Mouse (Mus musculus) CH12.LX (cell line): ENCODE measurements at regions not wholly inside any gene's neighbourhood (a gene's known extent, or its start where the extent isn't known, plus 50 kb on each side); places are given as distances from the start of the nearest gene placed in this dataset.

Source experiments
- DNase-seq: peaks from one replicate; pipeline ENCODE4 v3.0.0-alpha.2; 2013; ENCODE audit errors: extremely low read depth
- H3K27ac ChIP-seq: 2 replicates; pipeline ENCODE4 v1.5.1; 2012; ENCODE audit warnings: low read depth, mild to moderate bottlenecking, control low read depth, moderate library complexity; ENCODE audit not compliant: insufficient read depth
- H3K27me3 ChIP-seq: replicated peaks from 2 replicates; pipeline ENCODE3; 2012; ENCODE audit warnings: inconsistent platforms
- H3K36me3 ChIP-seq, 2 experiments: replicated peaks in 1 of 2; 2 replicates each; pipeline versions ENCODE3 to v1.6.1; 2012; ENCODE audit warnings: inconsistent platforms in 1 of 2, low read length in 1 of 2, mild to moderate bottlenecking in 1 of 2, mixed read lengths in 1 of 2, moderate library complexity in 1 of 2; ENCODE audit not compliant: control insufficient read depth in 1 of 2, insufficient read depth in 1 of 2
- H3K4me1 ChIP-seq, 2 experiments: 2 replicates each; pipeline ENCODE4 v1.6.1; 2012; ENCODE audit warnings: inconsistent platforms in 1 of 2, moderate library complexity in 1 of 2; ENCODE audit not compliant: insufficient read depth in 2 of 2, control insufficient read depth in 1 of 2
- H3K4me2 ChIP-seq: 2 replicates; pipeline ENCODE4 v1.6.1; 2012; ENCODE audit warnings: low read depth, mild to moderate bottlenecking, control low read depth; ENCODE audit not compliant: poor library complexity, insufficient read depth, severe bottlenecking
- H3K4me3 ChIP-seq, 3 experiments: fragments of 150-350 bp in 1 of 3; sonication (generic) in 1 of 3; replicated peaks in 1 of 3; 2 replicates each; pipeline versions ENCODE3 to v1.5.1; 2011 to 2012; ENCODE audit warnings: low read depth in 2 of 3, low read length in 2 of 3, mild to moderate bottlenecking in 2 of 3, moderate library complexity in 2 of 3, control low read depth in 1 of 3, improper control_type of control experiment in 1 of 3, inconsistent platforms in 1 of 3, mixed read lengths in 1 of 3; ENCODE audit not compliant: poor library complexity in 1 of 3
- H3K79me2 ChIP-seq: replicated peaks from 2 replicates; pipeline ENCODE4 v1.6.1; 2012; ENCODE audit warnings: mild to moderate bottlenecking, moderate library complexity; ENCODE audit not compliant: control insufficient read depth, poor library complexity, insufficient read depth, severe bottlenecking; ENCODE audit errors: extremely low read depth
- H3K9ac ChIP-seq: 2 replicates; pipeline ENCODE4 v1.6.1; 2012; ENCODE audit warnings: low read depth, mild to moderate bottlenecking, control low read depth, moderate library complexity; ENCODE audit not compliant: insufficient read depth
- H3K9me3 ChIP-seq: replicated peaks from 2 replicates; pipeline ENCODE3; 2012; ENCODE audit warnings: low read length, inconsistent platforms, mixed read lengths
- CHD1 ChIP-seq: IDR thresholded peaks from 2 replicates; pipeline ENCODE4 v1.6.1; 2012; ENCODE audit warnings: low read depth, low read length, improper control_type of control experiment, inconsistent platforms
- CHD2 ChIP-seq: IDR thresholded peaks from 2 replicates; pipeline ENCODE4 v1.6.1; 2011; ENCODE audit warnings: low read length, improper control_type of control experiment
- CTCF ChIP-seq, 2 experiments: IDR thresholded peaks in 1 of 2; conservative IDR thresholded peaks in 1 of 2; 2 replicates each; pipeline ENCODE4 v1.5.1; 2011 to 2012; ENCODE audit warnings: low read depth in 2 of 2, low read length in 2 of 2, improper control_type of control experiment in 1 of 2, inconsistent platforms in 1 of 2, mild to moderate bottlenecking in 1 of 2, moderate library complexity in 1 of 2
- E2F4 ChIP-seq: IDR thresholded peaks from 2 replicates; pipeline ENCODE4 v1.6.1; 2011; ENCODE audit warnings: low read depth, low read length, improper control_type of control experiment; ENCODE audit not compliant: insufficient replicate concordance
- GABPA ChIP-seq: IDR thresholded peaks from 2 replicates; pipeline ENCODE4 v1.6.1; 2012; ENCODE audit warnings: low read depth, low read length, improper control_type of control experiment, inconsistent platforms; ENCODE audit not compliant: insufficient replicate concordance
- JUND ChIP-seq: conservative IDR thresholded peaks from 2 replicates; pipeline ENCODE4 v1.6.1; 2011; ENCODE audit warnings: low read depth, low read length, improper control_type of control experiment
- MAFK ChIP-seq: IDR thresholded peaks from 2 replicates; pipeline ENCODE4 v1.6.1; 2011; ENCODE audit warnings: low read length, improper control_type of control experiment; ENCODE audit not compliant: insufficient replicate concordance
- MAX ChIP-seq: IDR thresholded peaks from 2 replicates; pipeline ENCODE4 v1.6.1; 2011; ENCODE audit warnings: low read length, improper control_type of control experiment
- MAZ ChIP-seq: IDR thresholded peaks from 2 replicates; pipeline ENCODE4 v1.6.1; 2012; ENCODE audit warnings: low read depth, mild to moderate bottlenecking, inconsistent platforms, low read length, improper control_type of control experiment, moderate library complexity
- MXI1 ChIP-seq: IDR thresholded peaks from 2 replicates; pipeline ENCODE4 v1.6.1; 2011; ENCODE audit warnings: mild to moderate bottlenecking, low read depth, low read length, improper control_type of control experiment
- MYC ChIP-seq: IDR thresholded peaks from 2 replicates; pipeline ENCODE4 v1.6.1; 2011; ENCODE audit warnings: low read depth, mild to moderate bottlenecking, improper control_type of control experiment, low read length
- NELFE ChIP-seq: IDR thresholded peaks from 2 replicates; pipeline ENCODE4 v1.6.1; 2011; ENCODE audit warnings: low read depth, low read length, improper control_type of control experiment
- NRF1 ChIP-seq: IDR thresholded peaks from 2 replicates; pipeline ENCODE4 v1.6.1; 2014; ENCODE audit warnings: low read depth, mild to moderate bottlenecking, inconsistent platforms, low read length, improper control_type of control experiment, moderate library complexity
- POLR2A ChIP-seq: IDR thresholded peaks from 2 replicates; pipeline ENCODE4 v1.6.1; 2011; ENCODE audit warnings: low read depth, mild to moderate bottlenecking, improper control_type of control experiment, low read length
- POLR2AphosphoS2 ChIP-seq: IDR thresholded peaks from 2 replicates; pipeline ENCODE4 v1.6.1; 2011; ENCODE audit warnings: low read depth, low read length, improper control_type of control experiment
- RAD21 ChIP-seq: IDR thresholded peaks from 2 replicates; pipeline ENCODE4 v1.6.1; 2011; ENCODE audit warnings: low read depth, mild to moderate bottlenecking, low read length, improper control_type of control experiment, moderate library complexity
- SIN3A ChIP-seq: IDR thresholded peaks from 2 replicates; pipeline ENCODE4 v1.6.1; 2012; ENCODE audit warnings: low read length, improper control_type of control experiment, inconsistent platforms
- UBTF ChIP-seq: IDR thresholded peaks from 2 replicates; pipeline ENCODE4 v1.6.1; 2012; ENCODE audit warnings: low read depth, mild to moderate bottlenecking, inconsistent platforms, low read length, improper control_type of control experiment, moderate library complexity
- USF1 ChIP-seq: IDR thresholded peaks from 2 replicates; pipeline ENCODE4 v1.6.1; 2014; ENCODE audit warnings: low read depth, mild to moderate bottlenecking, inconsistent platforms, low read length, improper control_type of control experiment
- ZNF384 ChIP-seq: IDR thresholded peaks from 2 replicates; pipeline ENCODE4 v1.6.1; 2012; ENCODE audit warnings: low read depth, low read length, improper control_type of control experiment, inconsistent platforms
- dilution Hi-C: fragments of 300-500 bp; cut with MboI; formaldehyde crosslinking; loops from 2 replicates; pipeline ENCODE4 v1.14.3; 2020; ENCODE audit warnings: low sequenced_read_pairs; ENCODE audit not compliant: extremely low pct_unique_long_range_greater_than_20kb, extremely low pct_ligation_motif_present
- in situ Hi-C: fragments of 300-500 bp; cut with MboI; formaldehyde crosslinking; loops from 3 replicates; pipeline ENCODE4 v1.14.3; 2019; ENCODE audit warnings: low sequenced_read_pairs, low pct_ligation_motif_present, low pct_unique_long_range_greater_than_20kb, mixed read lengths

- dilution Hi-C loops = no loop called here
- no peak overlapping the region for H3K4me2 ChIP-seq
These were observed 58.2 kb upstream of the Cd28 start for GRCm38 (mm10) chr1:60658383-60658782.

GRCm38 (mm10) chr1:60657511-60657910 lies 59.1 kb upstream of the Cd28 start:
- dilution Hi-C loops (no loop called here), in situ Hi-C loops (no loop called here)

More at GRCm38 (mm10) chr1:60658383-60658782, 58.2 kb upstream of the Cd28 start:
- no peaks in the 10 kb centered on the region for H3K9me3 ChIP-seq
- H3K4me1 ChIP-seq = peaks cover 5 to 6% of the 10 kb centered on the region in 2 experiments; a peak in 1 of 4 replicates
- H3K27me3 ChIP-seq = no peaks in the 10 kb centered on the region
- no peak overlapping the region for H3K4me3 ChIP-seq
- in situ Hi-C loops = no loop called here
- no peaks in the 10 kb centered on the region for H3K36me3 ChIP-seq
- TF ChIP-seq JUND (no peak), NELFE (no peak), NRF1 (no peak), MYC (no peak), MAX (no peak), POLR2AphosphoS2 (no peak), POLR2A (no peak), E2F4 (no peak), GABPA (no peak), USF1 (no peak), MXI1 (no peak), SIN3A (no peak), MAZ (no peak), CHD2 (no peak), MAFK (no peak), CTCF (conservative IDR thresholded peaks at IDR 0.05 in 1 of 2, IDR thresholded peaks at IDR 0.05 in 1 of 2; ENCODE audit: low read depth in 2 of 2, low read length in 2 of 2) (no peak), UBTF (no peak), ZNF384 (no peak), CHD1 (no peak)
- no peak overlapping the region for H3K9ac ChIP-seq
- no peak overlapping the region for H3K27ac ChIP-seq
- no peaks in the 10 kb centered on the region for H3K79me2 ChIP-seq
- DNase-seq = no peak

More at GRCm38 (mm10) chr1:60657511-60657910, 59.1 kb upstream of the Cd28 start:
- H3K27me3 ChIP-seq = no peaks in the 10 kb centered on the region
- TF ChIP-seq RAD21 = no peak
- no peak for TF ChIP-seq NELFE
- TF ChIP-seq, all 38 proteins: peak for 0
- Histone ChIP-seq H3K36me3 (no peaks in the 10 kb centered on the region), H3K9ac (no peak overlapping the region), H3K4me1 (peaks cover 6 to 8% of the 10 kb centered on the region in 2 experiments; a peak in 2 of 4 replicates), H3K9me3 (no peaks in the 10 kb centered on the region), H3K27ac (no peak overlapping the region), H3K79me2 (no peaks in the 10 kb centered on the region), H3K4me2 (no peak overlapping the region), H3K4me3 (no peak overlapping the region)
- DNase-seq = no peak
